Mouse (Mus musculus) layer of hippocampus, adult 9-11 months (tissue): ENCODE measurements around the gene Dnajc30.

ENCODE experiments used
- DNase-seq: peaks from one replicate; pipeline ENCODE4 v3.0.0; 2022

Dnajc30 gene

GRCm38 (mm10) chr5:135109976-135110375 lies 46.0 kb downstream of the Dnajc30 start:
- no peak for DNase-seq

GRCm38 (mm10) chr5:135113782-135114181 lies 49.8 kb downstream of the Dnajc30 start:
- no peak for DNase-seq

GRCm38 (mm10) chr5:135115241-135115640 lies 51.2 kb downstream of the Dnajc30 start:
- no peak for DNase-seq
